Mouse (Mus musculus) ovary, adult 10 weeks (tissue): Measurements from ENCODE around the gene Apln. TPM values are rescaled to one million over a fixed set of nuclear protein-coding genes. Genes with fewer than 3 reads are reported as not detected.

ENCODE experiments used
- polyA plus RNA-seq: library from polyadenylated mRNA; stranded (reverse); fragments of 350-450 nt; fragmentation: Illumina TruSeq; extraction: RNeasy Lipid Tissue Mini Kit (QIAGEN cat#74804); gene quantifications from one replicate; pipeline ENCODE4 v1.2.3, GENCODE M21; 2014

The Apln gene
- 3.7 TPM for polyA plus RNA-seq

GRCm38 (mm10) chrX:48034144-48035113, at the start of gene Apln:
Apln (minus strand) TSS chrX:48034853.

Other genes starting within 250 kb of the Apln start
- 331 TPM for gene Smarca1, start 141.9 kb downstream of the Apln start, polyA plus RNA-seq
- 43.6 TPM for gene Ocrl, start 122.5 kb downstream of the Apln start, polyA plus RNA-seq
- gene Xpnpep2, start 73.9 kb upstream of the Apln start, polyA plus RNA-seq = 0.71 TPM
- gene Sash3, start 111.6 kb upstream of the Apln start, polyA plus RNA-seq = 1.5 TPM
- gene Zdhhc9, start 174.0 kb upstream of the Apln start, polyA plus RNA-seq = 26.9 TPM
- gene Utp14a, start 222.0 kb upstream of the Apln start, polyA plus RNA-seq = 36.9 TPM